Mouse (Mus musculus): ENCODE measurements around the gene Snx9. TPM values are rescaled to one million over a fixed set of nuclear protein-coding genes. Genes with fewer than 3 reads are reported as not detected.

The Snx9 gene
- polyA plus RNA-seq, 1 experiment = 0.32 TPM

- TF ChIP-seq TAL1 (IDR thresholded peaks at IDR 0.05; ENCODE audit: low read length) (no peak), GATA1 (IDR thresholded peaks at IDR 0.05; ENCODE audit: low read length) (no peak)
- Histone ChIP-seq H3K9me3 (ENCODE audit: control insufficient read depth, low read length) (peaks cover 1% of the 10 kb centered on the region), H3K4me3 (replicated peaks) (no peak overlapping the region), H3K27me3 (ENCODE audit: control insufficient read depth) (no peaks in the 10 kb centered on the region), H3K36me3 (ENCODE audit: control insufficient read depth) (no peaks in the 10 kb centered on the region), H3K4me1 (ENCODE audit: control insufficient read depth) (peaks cover 19% of the 10 kb centered on the region)
Measured at GRCm38 (mm10) chr17:5805151-5805834, 35.8 kb upstream of the Snx9 start.

GRCm38 (mm10) chr17:5805935-5806334 is 35.2 kb upstream of the Snx9 start:
- Histone ChIP-seq H3K9me3 (ENCODE audit: control insufficient read depth, low read length) (peaks cover 5% of the 10 kb centered on the region), H3K27me3 (ENCODE audit: control insufficient read depth) (no peaks in the 10 kb centered on the region), H3K4me3 (replicated peaks) (no peak overlapping the region), H3K4me1 (ENCODE audit: control insufficient read depth) (peaks cover 13% of the 10 kb centered on the region), H3K36me3 (ENCODE audit: control insufficient read depth) (no peaks in the 10 kb centered on the region)
- TF ChIP-seq TAL1 (IDR thresholded peaks at IDR 0.05; ENCODE audit: low read length) = no peak
- TF ChIP-seq GATA1 (IDR thresholded peaks at IDR 0.05; ENCODE audit: low read length) = no peak

GRCm38 (mm10) chr17:5806823-5807222 is 34.3 kb upstream of the Snx9 start:
- TF ChIP-seq TAL1 (IDR thresholded peaks at IDR 0.05; ENCODE audit: low read length) = no peak
- no peak for TF ChIP-seq GATA1 (IDR thresholded peaks at IDR 0.05; ENCODE audit: low read length)
- Histone ChIP-seq H3K9me3 (ENCODE audit: control insufficient read depth, low read length) (peaks cover 5% of the 10 kb centered on the region), H3K36me3 (ENCODE audit: control insufficient read depth) (no peaks in the 10 kb centered on the region), H3K27me3 (ENCODE audit: control insufficient read depth) (no peaks in the 10 kb centered on the region), H3K4me3 (replicated peaks) (no peak overlapping the region), H3K4me1 (ENCODE audit: control insufficient read depth) (peaks cover 6% of the 10 kb centered on the region)

GRCm38 (mm10) chr17:5807847-5808386 is 33.2 kb upstream of the Snx9 start:
- Histone ChIP-seq H3K4me3 (replicated peaks) (no peak overlapping the region), H3K27me3 (ENCODE audit: control insufficient read depth) (no peaks in the 10 kb centered on the region), H3K9me3 (ENCODE audit: control insufficient read depth, low read length) (peaks cover 5% of the 10 kb centered on the region), H3K36me3 (ENCODE audit: control insufficient read depth) (no peaks in the 10 kb centered on the region), H3K4me1 (ENCODE audit: control insufficient read depth) (no peaks in the 10 kb centered on the region)
- TF ChIP-seq GATA1 (IDR thresholded peaks at IDR 0.05; ENCODE audit: low read length) = no peak
- TF ChIP-seq TAL1 (IDR thresholded peaks at IDR 0.05; ENCODE audit: low read length) = no peak

- Histone ChIP-seq H3K36me3 (ENCODE audit: control insufficient read depth) (no peaks in the 10 kb centered on the region), H3K27me3 (ENCODE audit: control insufficient read depth) (no peaks in the 10 kb centered on the region), H3K4me3 (replicated peaks) (no peak overlapping the region), H3K9me3 (ENCODE audit: control insufficient read depth, low read length) (peaks cover 5% of the 10 kb centered on the region), H3K4me1 (ENCODE audit: control insufficient read depth) (no peaks in the 10 kb centered on the region)
- TF ChIP-seq TAL1 (IDR thresholded peaks at IDR 0.05; ENCODE audit: low read length) = no peak
- no peak for TF ChIP-seq GATA1 (IDR thresholded peaks at IDR 0.05; ENCODE audit: low read length)
Measured at GRCm38 (mm10) chr17:5813863-5814640, 27.1 kb upstream of the Snx9 start.

GRCm38 (mm10) chr17:5814641-5814920 is 26.5 kb upstream of the Snx9 start:
- Histone ChIP-seq H3K9me3 (ENCODE audit: control insufficient read depth, low read length) (peaks cover 5% of the 10 kb centered on the region), H3K4me1 (ENCODE audit: control insufficient read depth) (no peaks in the 10 kb centered on the region), H3K27me3 (ENCODE audit: control insufficient read depth) (no peaks in the 10 kb centered on the region), H3K36me3 (ENCODE audit: control insufficient read depth) (no peaks in the 10 kb centered on the region), H3K4me3 (replicated peaks) (no peak overlapping the region)
- no peak for TF ChIP-seq TAL1 (IDR thresholded peaks at IDR 0.05; ENCODE audit: low read length)
- TF ChIP-seq GATA1 (IDR thresholded peaks at IDR 0.05; ENCODE audit: low read length) = no peak

GRCm38 (mm10) chr17:5817871-5818270 is 23.3 kb upstream of the Snx9 start:
- no peak overlapping the region for H3K4me3 ChIP-seq (replicated peaks)
- no peaks in the 10 kb centered on the region; the same call in 1 of the 2 replicates for H3K4me1 ChIP-seq (ENCODE audit: control insufficient read depth)
- no peaks in the 10 kb centered on the region for H3K27me3 ChIP-seq (ENCODE audit: control insufficient read depth)
- no peaks in the 10 kb centered on the region for H3K36me3 ChIP-seq (ENCODE audit: control insufficient read depth)
- TF ChIP-seq TAL1 (IDR thresholded peaks at IDR 0.05; ENCODE audit: low read length) (no peak), GATA1 (IDR thresholded peaks at IDR 0.05; ENCODE audit: low read length) (no peak)
- no peaks in the 10 kb centered on the region for H3K9me3 ChIP-seq (ENCODE audit: control insufficient read depth, low read length)

- no peaks in the 10 kb centered on the region for H3K9me3 ChIP-seq (ENCODE audit: control insufficient read depth, low read length)
- no peak overlapping the region for H3K4me3 ChIP-seq (replicated peaks)
- H3K36me3 ChIP-seq (ENCODE audit: control insufficient read depth) = no peaks in the 10 kb centered on the region
- peaks cover 2% of the 10 kb centered on the region for H3K4me1 ChIP-seq (ENCODE audit: control insufficient read depth)
- no peaks in the 10 kb centered on the region for H3K27me3 ChIP-seq (ENCODE audit: control insufficient read depth)
- TF ChIP-seq TAL1 (IDR thresholded peaks at IDR 0.05; ENCODE audit: low read length) (no peak), GATA1 (IDR thresholded peaks at IDR 0.05; ENCODE audit: low read length) (no peak)
Measured at GRCm38 (mm10) chr17:5819105-5819504, 22.0 kb upstream of the Snx9 start.

- Histone ChIP-seq H3K4me1 (ENCODE audit: control insufficient read depth) (peaks cover 2% of the 10 kb centered on the region), H3K36me3 (ENCODE audit: control insufficient read depth) (no peaks in the 10 kb centered on the region), H3K27me3 (ENCODE audit: control insufficient read depth) (no peaks in the 10 kb centered on the region), H3K4me3 (replicated peaks) (no peak overlapping the region), H3K9me3 (ENCODE audit: control insufficient read depth, low read length) (no peaks in the 10 kb centered on the region)
- TF ChIP-seq GATA1 (IDR thresholded peaks at IDR 0.05; ENCODE audit: low read length) = no peak
- TF ChIP-seq TAL1 (IDR thresholded peaks at IDR 0.05; ENCODE audit: low read length) = no peak
Measured at GRCm38 (mm10) chr17:5819799-5820201, 21.3 kb upstream of the Snx9 start.

Data from erythroblast, embryonic 14.5 days (primary cell).